Mouse (Mus musculus) megakaryocyte, adult 5-6 weeks (primary cell): ENCODE data around the gene Fat3. TPM values are rescaled to one million over a fixed set of nuclear protein-coding genes. Genes with fewer than 3 reads are reported as not detected.
A peak's percentile ranks its signal among the peaks of the same experiment; 100 is the strongest.

ENCODE experiments used
- ATAC-seq: 2 replicates; pipeline ENCODE4 v1.8.0; 2016; ENCODE audit warnings: mild to moderate bottlenecking, inconsistent platforms; ENCODE audit not compliant: poor library complexity, severe bottlenecking
- total RNA-seq, 2 experiments: library from RNA; stranded (forward) in 1 of 2; stranded (reverse) in 1 of 2; fragments of 153-499, 151-499 nt in 1 of 2; fragments of 221-1000, 200-1000 nt in 1 of 2; gene quantifications; 2 replicates each; pipeline versions ENCODE4 v1.2.3 to v1.2.4; 2015 to 2017

Gene Fat3
- total RNA-seq, 2 experiments from 2014 or later = 0.11 TPM; not detected in 1

- no peak for ATAC-seq
Observed at GRCm38 (mm10) chr9:16439941-16440340, 61.1 kb downstream of the Fat3 start.

- no peak for ATAC-seq
Observed at GRCm38 (mm10) chr9:16437805-16438204, 63.3 kb downstream of the Fat3 start.

- ATAC-seq = no peak
Observed at GRCm38 (mm10) chr9:16428589-16428988, 72.5 kb downstream of the Fat3 start.

- no peak for ATAC-seq
Observed at GRCm38 (mm10) chr9:16422707-16423106, 78.4 kb downstream of the Fat3 start.

GRCm38 (mm10) chr9:16402815-16403214, 98.3 kb downstream of the Fat3 start:
- ATAC-seq = no peak

GRCm38 (mm10) chr9:16398734-16399686, 102.1 kb downstream of the Fat3 start:
- ATAC-seq = no peak

- ATAC-seq = no peak
Observed at GRCm38 (mm10) chr9:16389141-16389540, 111.9 kb downstream of the Fat3 start.

GRCm38 (mm10) chr9:16387527-16387926, 113.6 kb downstream of the Fat3 start:
- ATAC-seq = no peak

- ATAC-seq = peak; percentile 92
Observed at GRCm38 (mm10) chr9:16363713-16364112, 137.4 kb downstream of the Fat3 start.

GRCm38 (mm10) chr9:16361811-16362210, 139.3 kb downstream of the Fat3 start:
- no peak for ATAC-seq

GRCm38 (mm10) chr9:16356636-16357035, 144.4 kb downstream of the Fat3 start:
- ATAC-seq = no peak

GRCm38 (mm10) chr9:16354906-16355305, 146.2 kb downstream of the Fat3 start:
- no peak for ATAC-seq

GRCm38 (mm10) chr9:16353049-16353724, 147.9 kb downstream of the Fat3 start:
- ATAC-seq = no peak

- ATAC-seq = no peak
Observed at GRCm38 (mm10) chr9:16352486-16353048, 148.5 kb downstream of the Fat3 start.

- no peak for ATAC-seq
Observed at GRCm38 (mm10) chr9:16344902-16345855, 155.9 kb downstream of the Fat3 start.

- ATAC-seq = no peak
Observed at GRCm38 (mm10) chr9:16343191-16343590, 157.9 kb downstream of the Fat3 start.

- ATAC-seq = no peak
Observed at GRCm38 (mm10) chr9:16342577-16342976, 158.5 kb downstream of the Fat3 start.

GRCm38 (mm10) chr9:16330290-16330984, 170.6 kb downstream of the Fat3 start:
- ATAC-seq = no peak

- no peak for ATAC-seq
Observed at GRCm38 (mm10) chr9:16318957-16319356, 182.1 kb downstream of the Fat3 start.
